Mouse (Mus musculus): ENCODE results near the gene Anxa2.

Gene Anxa2

GRCm38 (mm10) chr9:69453066-69453900 is at the start of gene Anxa2:
Gene Anxa2 (plus strand): TSS chr9:69453620.
- peak; percentile 89 to 91 for DNase-seq (ENCODE audit: low spot score in 2 of 2)

GRCm38 (mm10) chr9:69404671-69405070 is 48.7 kb upstream of the Anxa2 start:
- no peak for DNase-seq (ENCODE audit: low spot score in 2 of 2)

GRCm38 (mm10) chr9:69419476-69419875 is 33.9 kb upstream of the Anxa2 start:
- DNase-seq (ENCODE audit: low spot score in 2 of 2) = no peak

DNA sequence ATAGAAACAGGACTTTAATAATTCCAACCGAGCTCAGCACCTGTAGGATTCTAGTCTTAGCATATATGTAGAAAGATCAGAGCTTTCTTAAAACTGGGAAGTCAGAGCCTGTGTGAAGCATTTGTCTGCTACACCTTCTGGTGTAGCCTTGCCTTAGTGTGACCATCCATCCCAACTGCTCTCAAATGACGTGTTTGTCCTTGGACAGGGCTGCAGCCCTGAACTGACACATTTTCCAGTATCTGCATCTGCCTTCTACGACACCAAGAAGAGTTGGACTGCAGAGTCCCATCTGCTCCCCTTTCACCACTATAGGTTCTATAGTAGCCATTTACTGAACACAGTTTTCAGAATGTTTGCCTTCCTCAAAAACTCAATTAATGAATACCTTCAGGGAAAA is 22.9 kb upstream of the Anxa2 start:
- DNase-seq (ENCODE audit: low spot score in 2 of 2) = no peak

DNA sequence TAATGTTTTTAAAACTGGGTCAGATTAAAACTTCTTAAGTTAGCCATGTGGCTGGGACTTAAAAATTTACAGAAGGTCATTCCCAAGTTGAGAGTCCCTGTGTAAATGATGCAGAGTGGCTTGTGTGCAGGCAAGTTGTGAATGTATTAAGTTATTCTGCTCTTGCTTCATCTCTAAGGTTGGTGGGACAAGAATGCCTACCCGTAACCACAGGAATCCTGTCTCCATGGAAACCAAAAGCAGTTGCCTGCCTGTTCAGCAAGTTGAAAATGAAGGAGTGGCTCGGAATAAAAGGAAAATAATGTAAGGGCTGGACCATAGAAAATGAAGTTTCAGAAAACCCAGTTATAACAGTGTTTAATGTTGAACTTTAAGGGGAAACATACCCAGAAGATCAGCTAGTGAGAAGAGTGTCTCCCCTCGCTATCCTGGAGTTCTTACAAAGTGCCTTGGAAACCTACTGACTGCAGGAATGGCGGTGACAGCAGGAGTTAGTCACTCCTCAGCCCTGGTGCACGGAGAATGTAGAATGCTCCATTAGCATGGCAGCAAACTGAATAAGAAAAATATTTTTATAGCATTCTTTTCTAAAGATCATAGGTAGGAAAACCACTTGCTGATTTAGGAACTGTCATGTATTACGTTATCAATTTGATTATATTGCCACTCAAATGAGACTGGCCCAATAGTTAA is 21.4 kb upstream of the Anxa2 start:
- DNase-seq (ENCODE audit: low spot score in 2 of 2) = no peak

- no peak for DNase-seq (ENCODE audit: low spot score in 2 of 2)
These were observed 18.2 kb upstream of the Anxa2 start for GRCm38 (mm10) chr9:69435194-69435593.

GRCm38 (mm10) chr9:69435662-69436061 is 17.8 kb upstream of the Anxa2 start:
- DNase-seq (ENCODE audit: low spot score in 2 of 2) = no peak

- DNase-seq (ENCODE audit: low spot score in 2 of 2) = peak; percentile 29 to 39
These were observed 13.5 kb upstream of the Anxa2 start for GRCm38 (mm10) chr9:69439805-69440357.

DNA sequence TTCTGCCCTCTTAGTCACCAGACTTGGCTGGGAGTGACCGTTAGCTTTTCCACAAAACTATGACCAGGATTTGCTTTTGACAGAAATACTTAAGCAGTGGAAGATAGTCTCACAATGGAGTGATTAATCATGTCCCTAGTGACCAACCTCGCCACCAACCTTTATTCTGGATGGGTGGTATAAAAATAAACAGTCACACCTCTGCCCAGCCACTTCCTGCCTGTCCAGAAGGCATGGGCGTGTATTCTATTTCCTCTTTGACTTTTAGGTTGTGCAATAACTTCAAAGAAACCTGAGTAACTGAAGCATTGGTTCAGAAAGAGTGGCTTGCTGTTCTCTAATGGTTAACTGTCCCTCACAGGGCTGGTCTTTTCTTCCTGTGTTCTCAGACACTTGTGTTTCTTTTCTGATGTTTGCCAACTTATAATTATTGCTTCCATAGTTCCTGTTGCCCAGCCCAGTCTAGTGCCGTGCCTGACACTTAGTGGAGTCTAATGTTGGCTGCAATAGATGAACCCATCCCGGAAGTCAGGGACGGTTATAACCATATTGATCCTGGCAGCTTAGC is 10.9 kb upstream of the Anxa2 start:
- DNase-seq (ENCODE audit: low spot score in 2 of 2) = no peak

- peak; percentile 63 to 83 for DNase-seq (ENCODE audit: low spot score in 2 of 2)
These were observed 10.2 kb upstream of the Anxa2 start for GRCm38 (mm10) chr9:69443203-69443602.

DNA sequence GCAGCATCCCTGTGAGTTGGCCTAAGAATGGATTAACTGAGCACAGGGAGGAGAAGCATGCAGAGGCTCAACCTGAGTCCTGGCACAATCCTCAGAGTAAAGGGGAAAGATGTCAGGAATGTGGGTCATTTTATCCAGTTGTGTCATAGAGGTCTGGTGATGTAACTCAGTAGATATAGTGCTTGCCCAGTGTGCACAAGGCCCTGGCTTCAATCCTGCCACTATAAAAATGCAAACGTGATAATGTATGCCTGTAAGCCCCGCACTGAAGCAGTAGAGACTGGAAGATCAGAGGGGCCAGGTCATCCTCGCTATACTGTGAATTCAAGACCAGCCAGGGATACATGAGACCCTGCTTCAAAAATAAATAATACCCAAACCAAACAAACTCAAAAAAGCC is 4.6 kb upstream of the Anxa2 start:
- no peak for DNase-seq (ENCODE audit: low spot score in 2 of 2)

DNA sequence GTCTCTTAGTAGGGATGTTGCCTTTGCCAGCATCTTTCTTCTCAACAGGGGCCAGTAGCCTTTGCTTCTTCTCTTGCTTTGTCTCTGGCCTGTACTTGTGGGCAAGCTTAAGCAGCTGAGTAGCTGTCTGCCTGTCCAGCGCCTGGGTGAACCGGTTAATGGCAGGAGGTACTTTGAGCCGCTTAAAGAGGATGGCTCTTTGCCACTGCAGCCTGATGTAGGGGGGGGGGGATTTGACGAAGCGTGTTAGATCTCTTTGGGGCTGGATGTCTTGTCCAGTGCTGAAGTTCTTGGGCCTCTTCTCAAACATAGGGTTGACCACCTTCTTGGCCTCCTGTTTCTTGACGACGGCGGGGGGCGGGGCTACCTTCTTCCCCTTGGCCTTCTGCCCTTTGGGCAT is 2.8 kb upstream of the Anxa2 start:
- no peak for DNase-seq (ENCODE audit: low spot score in 2 of 2)

- no peak for DNase-seq (ENCODE audit: low spot score in 2 of 2)
These were observed 1.3 kb upstream of the Anxa2 start for GRCm38 (mm10) chr9:69451886-69452810.

DNA sequence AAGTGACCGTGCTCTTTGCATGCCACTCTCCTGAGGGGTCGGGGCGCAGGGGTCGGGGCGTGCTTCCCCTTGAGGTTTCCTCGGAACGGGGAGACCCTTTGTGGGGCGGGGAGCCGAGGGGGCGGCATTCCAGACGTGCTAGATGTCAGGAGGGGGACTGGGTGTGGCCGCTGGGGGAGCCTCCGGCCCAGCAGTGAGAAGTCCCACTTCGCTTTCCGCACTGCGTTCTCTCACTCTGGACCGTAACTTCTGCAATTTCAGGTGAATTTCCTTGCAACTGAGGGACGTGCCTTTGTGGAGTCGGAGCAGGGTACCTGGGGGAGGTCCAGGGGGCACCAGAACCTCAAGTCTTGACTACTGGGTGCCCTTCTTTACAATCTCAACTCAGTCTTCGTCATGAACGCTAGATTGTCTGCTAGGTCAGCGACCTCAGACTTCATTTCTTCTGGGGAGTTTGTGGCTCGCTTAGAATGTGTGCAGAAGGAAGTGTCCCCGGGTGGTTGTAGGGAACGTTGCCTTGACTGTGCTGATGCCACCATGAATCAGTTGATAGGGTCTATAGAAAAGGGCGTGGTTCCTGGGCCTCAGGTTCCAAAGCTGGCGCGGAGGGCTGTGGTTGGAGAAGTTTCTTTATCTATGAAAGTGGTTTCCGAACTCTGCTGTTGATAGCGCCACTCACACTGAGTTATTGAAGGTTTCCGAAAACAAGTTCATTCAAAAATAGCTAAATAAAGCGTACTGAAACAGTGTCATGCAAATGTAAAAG is 664 bp downstream of the Anxa2 start:
- DNase-seq (ENCODE audit: low spot score in 2 of 2) = peak in 1 of 2 experiments; percentile 18

DNA sequence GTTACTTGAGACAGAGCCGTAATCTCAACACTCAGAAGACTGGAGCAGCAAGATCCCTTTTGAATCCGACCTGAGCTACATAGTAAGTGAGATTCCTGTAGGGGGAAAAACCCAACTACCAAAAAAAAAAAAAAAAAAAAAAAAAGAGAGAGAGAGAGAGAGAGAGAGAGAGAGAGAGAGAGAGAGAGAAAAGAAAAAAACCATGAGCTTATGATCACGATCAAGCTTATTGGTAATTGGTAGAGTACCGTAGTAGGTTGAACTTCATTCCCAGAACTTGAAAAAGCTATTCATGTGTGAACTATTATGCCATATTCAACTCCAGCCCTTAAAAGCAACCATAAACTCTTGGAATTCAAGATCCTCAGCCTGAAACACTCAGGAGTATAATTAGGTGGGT is 1.3 kb downstream of the Anxa2 start:
- no peak for DNase-seq (ENCODE audit: low spot score in 2 of 2)

DNA sequence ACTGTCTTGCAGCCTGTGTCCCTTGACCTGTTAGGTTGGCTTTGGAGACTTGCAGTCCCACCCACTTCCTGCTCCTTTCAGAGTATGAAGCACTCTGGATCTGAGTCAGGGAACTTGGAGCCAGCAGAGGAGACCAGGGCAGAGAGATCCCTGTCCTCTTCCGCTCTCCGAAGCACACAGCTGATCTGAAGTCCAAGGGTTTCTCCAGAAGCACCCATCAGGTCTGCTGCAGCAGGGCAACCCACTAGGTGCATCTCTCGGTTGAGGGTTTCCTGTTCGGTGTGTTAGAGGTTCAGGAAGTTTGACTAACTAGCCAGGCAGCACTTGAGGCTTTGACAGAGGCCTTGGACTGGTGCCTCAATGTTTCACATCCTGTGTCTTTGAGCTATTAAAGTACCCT is 2.0 kb downstream of the Anxa2 start:
- DNase-seq (ENCODE audit: low spot score in 2 of 2) = peak; percentile 64 to 76

- peak; percentile 57 to 60 for DNase-seq (ENCODE audit: low spot score in 2 of 2)
These were observed 3.1 kb downstream of the Anxa2 start for GRCm38 (mm10) chr9:69456406-69457075.

GRCm38 (mm10) chr9:69457143-69457542 is 3.7 kb downstream of the Anxa2 start:
- DNase-seq (ENCODE audit: low spot score in 2 of 2) = no peak

DNA sequence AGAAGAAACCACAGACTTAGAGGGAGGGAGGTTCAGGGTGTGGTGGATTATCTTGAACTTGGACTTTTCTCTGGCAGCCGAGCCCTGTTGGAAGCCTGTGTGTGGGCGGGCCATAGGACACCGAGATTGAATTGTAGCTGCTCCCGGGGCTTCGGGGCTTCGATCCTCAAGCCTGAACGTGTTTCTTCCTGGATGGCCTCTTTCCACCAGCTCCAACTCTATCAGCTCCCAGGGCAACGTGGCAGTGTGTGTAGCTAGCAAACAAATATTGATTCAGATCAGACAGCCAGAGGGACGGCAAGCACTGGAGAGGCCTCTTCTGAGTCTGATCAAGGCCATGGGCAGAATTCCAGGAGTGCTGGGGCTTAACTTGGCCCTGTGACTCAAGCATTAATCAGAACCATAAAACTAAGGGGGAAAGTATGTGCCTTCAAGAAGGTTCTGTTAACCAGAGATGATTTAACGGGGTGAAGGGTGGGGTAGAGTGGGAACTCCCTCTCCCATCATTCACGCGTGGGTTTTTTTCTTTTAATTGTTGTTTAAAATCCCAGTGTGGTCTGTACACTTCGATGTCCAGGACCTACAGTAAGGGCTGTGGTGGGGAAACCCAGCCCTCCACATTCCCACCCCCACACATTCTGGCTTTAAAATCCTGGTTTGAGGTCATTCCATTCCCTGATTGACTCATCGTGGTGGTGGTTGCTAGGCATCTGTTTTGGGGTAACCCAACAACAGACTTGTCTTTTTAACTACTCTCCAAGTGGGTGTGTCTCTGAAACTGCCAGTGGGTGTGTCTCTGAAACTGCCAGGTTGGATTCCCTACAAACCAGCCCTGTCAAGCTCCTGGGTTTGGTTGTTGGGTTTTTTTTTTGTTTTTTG is 4.6 kb downstream of the Anxa2 start:
- peak; percentile 77 to 81 for DNase-seq (ENCODE audit: low spot score in 2 of 2)

Measured in heart, adult 9 months (tissue).